Mouse (Mus musculus): ENCODE measurements at regions not wholly inside any gene's neighbourhood (a gene's known extent, or its start where the extent isn't known, plus 50 kb on each side); places are given as distances from the start of the nearest gene placed in this dataset.

GRCm38 (mm10) chr10:96253671-96254070 lies 117.3 kb downstream of the Gm5426 start:
- Histone ChIP-seq H3K4me3 (ENCODE audit: insufficient read depth in 1 of 2, low read depth in 1 of 2, low read length in 2 of 2, poor library complexity in 1 of 2, severe bottlenecking in 1 of 2) (no peak overlapping the region), H3K27ac (ENCODE audit: insufficient read depth, low read depth, low read length, poor library complexity, severe bottlenecking) (no peak overlapping the region), H3K9me3 (ENCODE audit: control insufficient read depth, insufficient read depth, low read depth, low read length) (no peaks in the 10 kb centered on the region), H3K4me1 (ENCODE audit: control insufficient read depth in 2 of 2, insufficient read depth in 2 of 2, low read length in 2 of 2, poor library complexity in 1 of 2) (no peaks in the 10 kb centered on the region), H3K36me3 (ENCODE audit: control insufficient read depth, insufficient read depth, low read length, poor library complexity, severe bottlenecking) (no peaks in the 10 kb centered on the region), H3K9ac (ENCODE audit: insufficient read depth, low read depth, low read length, poor library complexity, severe bottlenecking) (no peak overlapping the region)
- no peak for DNase-seq (ENCODE audit: low read depth, low spot score)
- in situ Hi-C loops (cut with MboI; ENCODE audit: low sequenced_read_pairs in 2 of 2, unreplicated experiment in 2 of 2): no loop called here
- TF ChIP-seq ZNF384 (IDR thresholded peaks at IDR 0.05; ENCODE audit: low read depth, low read length) (no peak), CHD2 (IDR thresholded peaks at IDR 0.05; ENCODE audit: low read depth, low read length) (no peak), ZC3H11A (IDR thresholded peaks at IDR 0.05; ENCODE audit: borderline replicate concordance, low read depth, low read length) (no peak), MAFK (IDR thresholded peaks at IDR 0.05; ENCODE audit: insufficient read depth, low read depth, low read length) (no peak), HCFC1 (IDR thresholded peaks at IDR 0.05; ENCODE audit: borderline replicate concordance, insufficient read depth, low read length) (no peak)

GRCm38 (mm10) chr10:96254250-96254862 lies 118.0 kb downstream of the Gm5426 start:
- TF ChIP-seq MAFK (IDR thresholded peaks at IDR 0.05; ENCODE audit: insufficient read depth, low read depth, low read length): no peak
- TF ChIP-seq ZNF384 (IDR thresholded peaks at IDR 0.05; ENCODE audit: low read depth, low read length): no peak
- no peak for TF ChIP-seq CHD2 (IDR thresholded peaks at IDR 0.05; ENCODE audit: low read depth, low read length)
- no peak for TF ChIP-seq ZC3H11A (IDR thresholded peaks at IDR 0.05; ENCODE audit: borderline replicate concordance, low read depth, low read length)
- TF ChIP-seq HCFC1 (IDR thresholded peaks at IDR 0.05; ENCODE audit: borderline replicate concordance, insufficient read depth, low read length): no peak
- Histone ChIP-seq H3K4me1 (ENCODE audit: control insufficient read depth in 2 of 2, insufficient read depth in 2 of 2, low read length in 2 of 2, poor library complexity in 1 of 2) (no peaks in the 10 kb centered on the region), H3K4me3 (ENCODE audit: insufficient read depth in 1 of 2, low read depth in 1 of 2, low read length in 2 of 2, poor library complexity in 1 of 2, severe bottlenecking in 1 of 2) (no peak overlapping the region), H3K9ac (ENCODE audit: insufficient read depth, low read depth, low read length, poor library complexity, severe bottlenecking) (no peak overlapping the region), H3K36me3 (ENCODE audit: control insufficient read depth, insufficient read depth, low read length, poor library complexity, severe bottlenecking) (no peaks in the 10 kb centered on the region), H3K27ac (ENCODE audit: insufficient read depth, low read depth, low read length, poor library complexity, severe bottlenecking) (no peak overlapping the region), H3K9me3 (ENCODE audit: control insufficient read depth, insufficient read depth, low read depth, low read length) (no peaks in the 10 kb centered on the region)
- in situ Hi-C loops (cut with MboI; ENCODE audit: low sequenced_read_pairs in 2 of 2, unreplicated experiment in 2 of 2): no loop called here
- DNase-seq (ENCODE audit: low read depth, low spot score): no peak

DNA sequence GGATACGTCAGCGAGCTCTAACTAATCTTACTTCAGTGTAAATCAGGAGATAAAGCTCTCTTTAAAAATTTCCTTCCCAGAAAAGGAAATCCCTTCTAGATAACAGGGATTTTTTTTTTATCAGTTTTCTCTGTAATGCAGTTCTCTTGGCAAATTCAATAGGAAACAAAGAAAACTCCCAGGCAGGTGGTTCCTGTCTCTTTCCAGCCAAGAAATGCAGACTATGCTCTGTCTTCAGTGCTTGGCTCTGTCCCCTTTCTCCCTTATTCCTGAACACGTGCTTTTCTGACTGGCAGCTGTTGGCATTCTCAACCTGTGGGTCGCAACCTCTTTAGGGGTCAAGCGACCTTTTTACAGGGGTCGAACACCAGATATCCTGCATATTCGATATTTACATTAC lies 121.5 kb downstream of the Gm5426 start:
- Histone ChIP-seq H3K27ac (ENCODE audit: insufficient read depth, low read depth, low read length, poor library complexity, severe bottlenecking) (no peak overlapping the region), H3K36me3 (ENCODE audit: control insufficient read depth, insufficient read depth, low read length, poor library complexity, severe bottlenecking) (no peaks in the 10 kb centered on the region), H3K4me1 (ENCODE audit: control insufficient read depth in 2 of 2, insufficient read depth in 2 of 2, low read length in 2 of 2, poor library complexity in 1 of 2) (no peaks in the 10 kb centered on the region), H3K4me3 (ENCODE audit: insufficient read depth in 1 of 2, low read depth in 1 of 2, low read length in 2 of 2, poor library complexity in 1 of 2, severe bottlenecking in 1 of 2) (no peak overlapping the region), H3K9ac (ENCODE audit: insufficient read depth, low read depth, low read length, poor library complexity, severe bottlenecking) (no peak overlapping the region), H3K9me3 (ENCODE audit: control insufficient read depth, insufficient read depth, low read depth, low read length) (no peaks in the 10 kb centered on the region)
- TF ChIP-seq ZC3H11A (IDR thresholded peaks at IDR 0.05; ENCODE audit: borderline replicate concordance, low read depth, low read length) (no peak), ZNF384 (IDR thresholded peaks at IDR 0.05; ENCODE audit: low read depth, low read length) (no peak), HCFC1 (IDR thresholded peaks at IDR 0.05; ENCODE audit: borderline replicate concordance, insufficient read depth, low read length) (no peak), MAFK (IDR thresholded peaks at IDR 0.05; ENCODE audit: insufficient read depth, low read depth, low read length) (no peak), CHD2 (IDR thresholded peaks at IDR 0.05; ENCODE audit: low read depth, low read length) (no peak)
- DNase-seq (ENCODE audit: low read depth, low spot score): no peak
- in situ Hi-C loops (cut with MboI; ENCODE audit: low sequenced_read_pairs in 2 of 2, unreplicated experiment in 2 of 2): no loop called here

- Histone ChIP-seq H3K4me3 (ENCODE audit: insufficient read depth in 1 of 2, low read depth in 1 of 2, low read length in 2 of 2, poor library complexity in 1 of 2, severe bottlenecking in 1 of 2) (no peak overlapping the region), H3K36me3 (ENCODE audit: control insufficient read depth, insufficient read depth, low read length, poor library complexity, severe bottlenecking) (no peaks in the 10 kb centered on the region), H3K9me3 (ENCODE audit: control insufficient read depth, insufficient read depth, low read depth, low read length) (no peaks in the 10 kb centered on the region), H3K9ac (ENCODE audit: insufficient read depth, low read depth, low read length, poor library complexity, severe bottlenecking) (no peak overlapping the region), H3K27ac (ENCODE audit: insufficient read depth, low read depth, low read length, poor library complexity, severe bottlenecking) (no peak overlapping the region), H3K4me1 (ENCODE audit: control insufficient read depth in 2 of 2, insufficient read depth in 2 of 2, low read length in 2 of 2, poor library complexity in 1 of 2) (no peaks in the 10 kb centered on the region)
- DNase-seq (ENCODE audit: low read depth, low spot score): no peak
- in situ Hi-C loops (cut with MboI; ENCODE audit: low sequenced_read_pairs in 2 of 2, unreplicated experiment in 2 of 2): no loop called here
- no peak for TF ChIP-seq ZC3H11A (IDR thresholded peaks at IDR 0.05; ENCODE audit: borderline replicate concordance, low read depth, low read length)
- TF ChIP-seq ZNF384 (IDR thresholded peaks at IDR 0.05; ENCODE audit: low read depth, low read length): no peak
- TF ChIP-seq MAFK (IDR thresholded peaks at IDR 0.05; ENCODE audit: insufficient read depth, low read depth, low read length): no peak
- no peak for TF ChIP-seq HCFC1 (IDR thresholded peaks at IDR 0.05; ENCODE audit: borderline replicate concordance, insufficient read depth, low read length)
- TF ChIP-seq CHD2 (IDR thresholded peaks at IDR 0.05; ENCODE audit: low read depth, low read length): no peak
These were observed 122.8 kb downstream of the Gm5426 start for GRCm38 (mm10) chr10:96259242-96259641.

Measured in ES-E14 (cell line).